Mouse (Mus musculus) heart, embryonic 13.5 days (tissue): ENCODE data around the gene Plcxd2. TPM values are rescaled to one million over a fixed set of nuclear protein-coding genes. Genes with fewer than 3 reads are reported as not detected.

Experiments
- ATAC-seq: fragments of 200-750 bp; cut with Nextera tagmentation; 2 replicates; pipeline ENCODE4 v1.8.0; 2017; ENCODE audit warnings: moderate TSS enrichment; ENCODE audit not compliant: insufficient number of reproducible peaks, low FRiP score, low TSS enrichment; ENCODE audit errors: extremely low read depth
- H3K27ac ChIP-seq: fragments of 300-500 bp; sonication (generic); replicated peaks from 2 replicates; pipeline ENCODE4 v1.5.1; 2015; ENCODE audit warnings: moderate library complexity, mild to moderate bottlenecking, inconsistent platforms
- H3K27me3 ChIP-seq: fragments of 300-500 bp; sonication (generic); replicated peaks from 2 replicates; pipeline ENCODE4 v1.6.1; 2015; ENCODE audit warnings: mild to moderate bottlenecking, inconsistent platforms
- H3K36me3 ChIP-seq: fragments of 300-500 bp; sonication (generic); 2 replicates; pipeline ENCODE4 v1.6.1; 2015; ENCODE audit warnings: mild to moderate bottlenecking, inconsistent platforms
- H3K4me1 ChIP-seq: fragments of 300-500 bp; sonication (generic); 2 replicates; pipeline ENCODE4 v1.6.1; 2015; ENCODE audit warnings: inconsistent platforms
- H3K4me2 ChIP-seq: fragments of 300-500 bp; sonication (generic); 2 replicates; pipeline ENCODE4 v1.6.1; 2015; ENCODE audit warnings: inconsistent platforms, mild to moderate bottlenecking, moderate library complexity
- H3K4me3 ChIP-seq: fragments of 300-500 bp; sonication (generic); 2 replicates; pipeline ENCODE4 v1.5.1; 2015; ENCODE audit warnings: moderate library complexity, mild to moderate bottlenecking, inconsistent platforms
- H3K9ac ChIP-seq: fragments of 300-500 bp; sonication (generic); 2 replicates; pipeline ENCODE4 v1.6.1; 2015; ENCODE audit warnings: inconsistent platforms, mild to moderate bottlenecking, moderate library complexity
- H3K9me3 ChIP-seq: fragments of 300-500 bp; sonication (generic); 2 replicates; pipeline ENCODE4 v1.6.1; 2016; ENCODE audit warnings: inconsistent platforms
- WGBS: fragments of 180-500 bp; shearing (Covaris S2); methylation state at CpG from one replicate; pipeline ENCODE4 v1.1.7; 2015; ENCODE audit warnings: mixed read lengths; 5-methylcytosine and 5-hydroxymethylcytosine counted together
- polyA plus RNA-seq: library from polyadenylated mRNA; unstranded; fragments of >200 nt; fragmentation: Nextera tagmentation; extraction: Ambion mirVana; gene quantifications from 2 replicates; pipeline ENCODE4 v1.2.1, GENCODE M21; 2015

The Plcxd2 gene
- polyA plus RNA-seq, 1 experiment from 2014 or later: 0.40 TPM

DNA sequence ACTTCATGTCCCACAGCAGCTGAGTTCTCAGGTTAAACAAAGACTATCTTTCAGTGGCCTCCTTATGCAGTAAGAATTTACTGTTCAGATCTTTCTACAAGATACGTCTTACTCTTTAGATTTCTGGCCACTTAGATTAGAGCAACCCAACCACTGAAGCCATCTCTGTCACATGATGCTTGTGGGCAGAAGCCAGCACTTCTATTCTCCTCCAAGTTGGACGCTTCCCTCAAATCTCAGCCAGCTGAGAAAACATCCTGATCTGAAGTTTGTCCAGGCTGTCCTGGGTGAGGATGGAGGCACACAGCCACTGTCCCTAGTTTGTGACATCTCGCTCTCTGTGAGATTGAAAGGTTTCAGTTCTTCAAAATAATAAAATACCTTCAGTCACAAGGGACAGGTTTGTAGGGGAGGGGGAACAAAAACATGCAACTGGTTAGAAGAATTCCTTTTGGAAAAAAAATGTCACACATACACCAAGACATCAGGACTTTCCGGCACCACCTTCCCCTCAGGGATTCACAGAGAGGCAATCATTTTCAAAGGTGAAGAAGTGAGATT, 53.5 kb downstream of the Plcxd2 start:
- H3K4me1 ChIP-seq: no peaks in the 10 kb centered on the region
- H3K4me2 ChIP-seq: no peak overlapping the region
- no peak overlapping the region for H3K9ac ChIP-seq
- H3K36me3 ChIP-seq: no peaks in the 10 kb centered on the region
- H3K27ac ChIP-seq: no peak overlapping the region
- no peak overlapping the region for H3K4me3 ChIP-seq
- no peaks in the 10 kb centered on the region for H3K27me3 ChIP-seq
- no peak for ATAC-seq
- WGBS: 66% methylated on average over 4 of the region's 4 CpGs
- no peaks in the 10 kb centered on the region for H3K9me3 ChIP-seq

DNA sequence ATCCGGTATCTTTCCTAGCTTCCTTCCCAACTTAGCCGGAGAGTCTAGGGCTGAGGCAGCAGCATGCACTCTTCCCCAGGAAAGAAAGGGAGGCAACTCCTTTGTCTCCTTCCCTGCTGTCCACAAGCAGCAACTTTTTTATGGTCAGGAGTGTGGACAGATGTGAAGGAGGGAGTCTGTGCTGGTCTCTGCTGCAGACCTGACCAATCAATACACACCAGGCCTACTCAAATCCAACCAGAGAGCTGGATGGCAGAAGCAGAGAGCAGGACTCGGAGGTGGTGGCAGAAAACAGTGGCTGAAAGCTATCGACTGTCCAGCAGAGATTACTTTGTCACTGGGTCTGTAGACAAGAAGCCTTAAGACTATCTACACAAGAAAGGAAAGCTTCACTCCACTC, 56.6 kb downstream of the Plcxd2 start, which contains the start of gene Phldb2:
TSS of gene Phldb2 (minus strand) at position 205 of the 400 bp plus-strand sequence.
- Histone ChIP-seq H3K36me3 (no peaks in the 10 kb centered on the region), H3K27me3 (no peaks in the 10 kb centered on the region), H3K4me1 (no peaks in the 10 kb centered on the region), H3K4me3 (no peak within 1 kb of the TSS), H3K9me3 (no peaks in the 10 kb centered on the region), H3K27ac (no peak within 1 kb of the TSS), H3K4me2 (no peak within 1 kb of the TSS), H3K9ac (no peak within 1 kb of the TSS)
- ATAC-seq: no peak
- 41% methylated on average over 4 of the region's 4 CpGs for WGBS

DNA sequence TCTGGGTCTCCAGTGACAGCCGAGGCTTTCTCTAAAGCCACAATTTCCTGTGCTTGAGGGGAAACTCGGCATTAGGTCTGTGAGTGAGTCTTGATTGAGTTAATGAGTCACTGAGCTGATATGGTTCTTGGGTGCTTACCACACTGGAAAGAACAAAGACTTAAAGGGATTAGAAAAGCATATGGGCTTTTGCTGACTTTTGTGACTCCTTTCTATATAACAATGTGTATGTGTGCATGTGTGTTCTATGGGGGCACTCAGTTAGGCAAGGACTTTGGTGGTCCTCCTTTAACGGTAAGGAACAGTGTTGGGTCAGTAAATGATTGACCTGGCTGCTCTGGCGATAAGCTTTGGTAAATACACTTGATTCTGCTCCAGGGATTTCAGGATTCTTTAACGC, 57.5 kb downstream of the Plcxd2 start:
- H3K4me1 ChIP-seq: no peaks in the 10 kb centered on the region
- no peak overlapping the region for H3K27ac ChIP-seq
- H3K9ac ChIP-seq: no peak overlapping the region
- H3K27me3 ChIP-seq: no peaks in the 10 kb centered on the region
- H3K9me3 ChIP-seq: no peaks in the 10 kb centered on the region
- H3K36me3 ChIP-seq: no peaks in the 10 kb centered on the region
- H3K4me2 ChIP-seq: no peak overlapping the region
- WGBS: 48% methylated on average over 5 of the region's 5 CpGs
- no peak for ATAC-seq
- H3K4me3 ChIP-seq: no peak overlapping the region

DNA sequence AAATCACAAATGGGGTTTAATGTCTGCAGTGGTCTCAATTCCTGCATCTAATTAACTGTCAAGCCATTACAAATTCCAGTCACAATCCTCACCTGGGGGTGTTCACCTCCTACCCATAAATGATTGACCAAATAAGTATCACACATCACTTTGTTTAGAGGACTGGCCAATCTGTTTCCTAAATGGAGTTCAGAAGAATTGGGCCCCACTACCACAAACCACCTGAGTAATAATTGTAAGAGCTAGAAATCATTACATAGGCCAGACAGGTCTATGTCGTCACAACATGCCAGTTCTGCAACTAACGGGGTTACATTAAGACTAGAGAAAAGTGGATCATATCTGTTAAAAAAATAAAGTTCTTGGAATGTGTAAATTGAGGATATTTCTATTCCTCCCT, 58.0 kb downstream of the Plcxd2 start:
- Histone ChIP-seq H3K4me1 (no peaks in the 10 kb centered on the region), H3K9ac (no peak overlapping the region), H3K36me3 (no peaks in the 10 kb centered on the region), H3K27me3 (no peaks in the 10 kb centered on the region), H3K27ac (no peak overlapping the region), H3K4me2 (no peak overlapping the region), H3K4me3 (no peak overlapping the region), H3K9me3 (no peaks in the 10 kb centered on the region)
- WGBS: 64% methylated on average over 2 of the region's 2 CpGs
- ATAC-seq: no peak

DNA sequence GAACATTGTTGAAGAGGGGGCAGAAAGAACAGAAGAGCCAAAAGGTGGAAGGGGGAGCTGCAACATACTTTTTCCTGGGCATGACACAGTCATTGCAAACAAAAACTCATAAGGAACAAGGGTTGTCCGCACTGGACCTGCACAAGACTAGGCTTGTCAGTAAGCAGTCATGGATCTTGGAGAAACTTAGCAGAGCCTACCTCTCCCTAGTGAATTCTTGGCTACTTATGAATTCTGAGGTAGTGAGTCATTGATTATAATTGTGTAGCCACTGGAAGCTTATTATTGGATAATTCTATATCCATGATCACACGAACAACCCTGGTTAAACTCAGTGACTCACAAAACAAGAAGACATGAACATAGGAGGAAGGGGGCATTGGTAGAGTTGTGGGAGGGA, 63.7 kb downstream of the Plcxd2 start:
- no peak overlapping the region for H3K4me2 ChIP-seq
- ATAC-seq: no peak
- H3K27ac ChIP-seq: no peak overlapping the region
- H3K4me1 ChIP-seq: 0 out of 2 replicates have a peak, but pooled peaks cover 2% of the 10 kb centered on the region
- no peaks in the 10 kb centered on the region for H3K9me3 ChIP-seq
- WGBS: 88% methylated on average over 2 of the region's 2 CpGs
- no peak overlapping the region for H3K9ac ChIP-seq
- H3K4me3 ChIP-seq: no peak overlapping the region
- H3K36me3 ChIP-seq: no peaks in the 10 kb centered on the region
- no peaks in the 10 kb centered on the region for H3K27me3 ChIP-seq

DNA sequence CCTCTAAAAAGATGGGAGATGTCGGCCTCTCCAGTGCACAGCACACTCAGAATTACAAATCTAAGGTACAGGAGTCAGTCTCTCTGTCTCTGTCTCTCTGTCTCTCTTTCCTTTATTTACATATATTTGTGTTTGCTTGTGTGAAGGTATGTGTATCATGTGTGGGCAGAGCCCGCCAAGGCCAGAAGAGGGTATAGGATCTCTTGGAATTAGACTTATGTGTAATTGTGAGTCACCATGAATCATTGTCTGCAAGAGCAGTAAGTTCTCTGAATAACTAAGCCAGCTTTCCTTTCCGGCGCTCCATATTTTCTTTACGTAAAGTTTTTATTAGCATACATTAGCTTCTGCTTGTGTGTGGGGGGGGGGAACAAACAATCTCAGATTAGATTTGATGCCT, 64.4 kb downstream of the Plcxd2 start:
- H3K27me3 ChIP-seq: no peaks in the 10 kb centered on the region
- no peak overlapping the region for H3K4me2 ChIP-seq
- H3K27ac ChIP-seq: no peak overlapping the region
- H3K9ac ChIP-seq: no peak overlapping the region
- no peaks in the 10 kb centered on the region for H3K9me3 ChIP-seq
- no peaks in the 10 kb centered on the region for H3K36me3 ChIP-seq
- WGBS: 85% methylated on average over 5 of the region's 5 CpGs
- ATAC-seq: no peak
- no peak overlapping the region for H3K4me3 ChIP-seq
- 0 out of 2 replicates have a peak, but pooled peaks cover 2% of the 10 kb centered on the region for H3K4me1 ChIP-seq

DNA sequence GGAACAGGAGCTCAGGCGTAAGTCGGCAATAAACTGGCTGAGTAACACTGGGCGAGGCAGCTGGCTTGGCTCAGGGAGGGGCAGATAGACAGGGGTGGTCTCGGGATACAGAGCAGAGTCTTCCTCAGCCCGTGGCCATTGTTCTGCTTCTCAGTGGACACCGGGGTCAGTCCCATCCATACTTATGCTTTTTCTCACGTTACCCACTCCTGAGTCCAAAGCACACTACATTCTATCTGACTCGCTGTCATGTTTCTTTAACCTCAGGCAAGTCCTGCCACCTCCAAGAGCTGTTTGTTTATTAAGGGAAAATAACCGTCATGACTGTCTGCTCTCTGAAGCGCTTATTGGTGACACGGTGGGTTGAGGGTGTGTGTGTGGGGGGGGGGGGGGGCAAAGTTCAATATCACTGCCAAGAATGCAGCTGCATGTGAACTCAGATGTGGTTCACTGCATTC, 64.8 kb downstream of the Plcxd2 start:
- no peaks in the 10 kb centered on the region for H3K27me3 ChIP-seq
- 0 out of 2 replicates have a peak, but pooled peaks cover 2% of the 10 kb centered on the region for H3K4me1 ChIP-seq
- no peak overlapping the region for H3K4me3 ChIP-seq
- H3K4me2 ChIP-seq: no peak overlapping the region
- H3K9ac ChIP-seq: no peak overlapping the region
- ATAC-seq: no peak
- H3K9me3 ChIP-seq: no peaks in the 10 kb centered on the region
- H3K36me3 ChIP-seq: no peaks in the 10 kb centered on the region
- 62% methylated on average over 11 of the region's 11 CpGs for whole genome bisulfite sequencing
- no peak overlapping the region for H3K27ac ChIP-seq

DNA sequence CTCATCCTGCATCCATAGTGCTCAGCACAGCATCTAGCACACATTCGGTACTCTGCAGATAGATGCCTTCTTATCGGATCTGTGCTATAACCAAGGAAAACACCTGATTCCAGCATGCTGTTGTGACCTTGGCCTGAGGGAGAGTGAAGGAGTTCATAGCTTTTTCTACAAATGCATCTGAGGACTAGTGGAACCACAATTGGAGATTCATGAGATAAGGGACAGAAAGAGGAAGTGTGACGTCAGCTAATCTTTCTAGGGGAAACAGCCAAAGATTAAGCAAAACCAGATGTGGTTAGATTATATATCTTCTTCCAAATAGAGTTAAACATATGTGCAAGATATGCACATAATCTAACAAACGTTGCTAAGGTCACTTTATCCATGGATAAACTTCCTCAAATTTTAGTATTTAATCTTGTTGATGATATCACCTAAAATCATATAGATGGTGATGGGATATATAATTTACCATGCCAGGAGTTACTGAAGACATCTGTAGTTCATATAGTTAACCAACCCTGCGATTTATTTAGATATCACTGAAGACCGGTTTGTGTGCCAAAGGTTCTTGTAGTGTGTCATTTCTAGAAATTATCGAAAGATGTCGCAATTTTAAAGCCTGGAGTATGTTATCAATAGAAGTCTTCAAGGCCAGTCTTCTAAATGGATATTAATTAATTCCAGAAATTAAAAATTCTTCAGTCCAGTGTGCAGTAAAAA, 67.7 kb downstream of the Plcxd2 start:
- no peak overlapping the region for H3K9ac ChIP-seq
- ATAC-seq: no peak
- H3K36me3 ChIP-seq: no peaks in the 10 kb centered on the region
- no peak overlapping the region for H3K4me3 ChIP-seq
- H3K4me1 ChIP-seq: 0 out of 2 replicates have a peak, but pooled peaks cover 2% of the 10 kb centered on the region
- H3K27me3 ChIP-seq: no peaks in the 10 kb centered on the region
- no peak overlapping the region for H3K4me2 ChIP-seq
- 69% methylated on average over 8 of the region's 8 CpGs for WGBS
- no peak overlapping the region for H3K27ac ChIP-seq
- 0 out of 2 replicates have a peak, but pooled peaks cover 5% of the 10 kb centered on the region for H3K9me3 ChIP-seq

DNA sequence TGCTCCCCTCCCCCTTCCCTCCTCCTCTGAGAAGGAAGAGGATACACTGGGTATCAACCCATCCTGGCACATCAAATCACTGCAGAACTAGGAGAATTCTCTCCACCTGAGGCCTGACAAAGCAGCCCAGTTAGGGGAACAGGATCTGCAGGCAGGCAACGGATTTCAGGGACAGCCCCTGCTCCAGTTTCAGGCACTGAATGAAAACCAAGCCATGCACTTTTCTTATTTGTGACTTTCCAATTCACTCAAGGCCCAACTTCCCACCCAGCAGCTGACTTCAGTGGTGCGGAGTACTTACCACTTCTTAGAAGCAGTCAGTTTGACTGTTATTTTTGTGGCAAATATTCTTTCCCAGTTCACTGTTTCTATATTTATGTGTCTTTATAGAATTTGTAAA, 69.3 kb downstream of the Plcxd2 start:
- Histone ChIP-seq H3K9ac (no peak overlapping the region), H3K9me3 (0 out of 2 replicates have a peak, but pooled peaks cover 5% of the 10 kb centered on the region), H3K4me1 (0 out of 2 replicates have a peak, but pooled peaks cover 2% of the 10 kb centered on the region), H3K4me2 (no peak overlapping the region), H3K4me3 (no peak overlapping the region), H3K36me3 (no peaks in the 10 kb centered on the region), H3K27ac (no peak overlapping the region), H3K27me3 (no peaks in the 10 kb centered on the region)
- WGBS: 81% methylated on average over 2 of the region's 2 CpGs
- no peak for ATAC-seq

DNA sequence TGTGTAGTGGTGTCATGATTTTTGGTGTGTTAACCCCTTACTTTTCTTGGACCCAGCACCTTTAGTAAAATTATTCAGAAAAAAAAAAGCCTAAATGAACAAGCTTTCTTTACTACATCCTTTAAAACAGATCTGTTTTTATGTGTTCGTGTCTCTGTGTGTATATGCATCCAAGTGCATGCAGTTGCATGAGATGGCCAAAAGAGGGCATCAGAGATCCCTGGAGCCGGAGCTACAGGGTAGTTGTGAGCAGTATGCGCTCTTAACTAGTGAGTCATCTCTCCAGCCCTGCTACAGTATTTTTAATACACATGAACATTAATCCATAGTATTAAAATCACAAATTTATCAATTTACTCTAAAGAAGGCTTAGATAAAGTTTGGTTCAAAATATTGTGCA, 70.6 kb downstream of the Plcxd2 start:
- no peak for ATAC-seq
- Histone ChIP-seq H3K27me3 (no peaks in the 10 kb centered on the region), H3K4me3 (no peak overlapping the region), H3K27ac (no peak overlapping the region), H3K9me3 (0 out of 2 replicates have a peak, but pooled peaks cover 5% of the 10 kb centered on the region), H3K4me1 (no peaks in the 10 kb centered on the region), H3K36me3 (no peaks in the 10 kb centered on the region), H3K4me2 (no peak overlapping the region), H3K9ac (no peak overlapping the region)
- WGBS: 85% methylated on average over 3 of the region's 3 CpGs

DNA sequence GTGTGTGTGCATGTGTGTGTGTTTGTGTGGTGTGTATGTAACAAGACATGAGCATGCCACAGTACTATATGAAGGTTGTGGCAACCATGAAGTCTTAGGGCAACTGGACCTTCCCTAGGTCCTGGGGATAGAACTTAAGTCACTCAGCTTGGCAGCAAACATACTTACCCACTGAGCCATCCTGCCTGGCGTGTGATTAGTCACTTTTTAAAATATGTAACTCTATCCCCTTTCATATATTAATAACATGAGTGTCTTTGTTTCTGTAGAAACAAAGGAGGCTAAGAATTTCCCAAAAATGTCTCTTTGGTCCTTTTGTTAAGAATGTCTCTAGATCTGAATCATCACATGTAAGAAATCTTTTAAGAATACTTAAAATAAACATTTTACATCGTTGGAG, 72.6 kb downstream of the Plcxd2 start:
- Histone ChIP-seq H3K4me1 (no peaks in the 10 kb centered on the region), H3K27ac (no peak overlapping the region), H3K9ac (no peak overlapping the region), H3K36me3 (no peaks in the 10 kb centered on the region), H3K27me3 (no peaks in the 10 kb centered on the region), H3K4me3 (no peak overlapping the region), H3K9me3 (0 out of 2 replicates have a peak, but pooled peaks cover 5% of the 10 kb centered on the region), H3K4me2 (no peak overlapping the region)
- 53% methylated on average over 2 of the region's 2 CpGs for WGBS
- no peak for ATAC-seq

DNA sequence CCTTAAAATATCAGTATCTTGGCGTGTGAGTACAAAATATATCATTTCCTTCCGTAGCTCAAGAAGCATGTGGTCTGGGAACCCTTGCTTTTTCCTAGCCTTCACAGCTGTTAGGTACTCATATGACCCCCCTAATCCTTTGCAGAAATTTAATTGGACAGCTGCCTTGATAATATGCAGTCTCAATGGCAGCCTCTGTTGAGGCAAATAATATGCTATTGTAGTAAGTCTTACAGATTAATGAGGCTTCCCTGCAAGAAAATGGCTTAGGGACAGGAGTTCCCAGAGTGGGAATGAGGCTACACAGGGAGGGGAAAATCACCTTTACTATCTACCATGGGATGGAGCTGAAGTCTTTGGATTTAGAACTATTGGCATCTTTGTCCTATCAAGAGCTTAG, 73.5 kb downstream of the Plcxd2 start:
- no peak overlapping the region for H3K9ac ChIP-seq
- 68% methylated on average over 2 of the region's 2 CpGs for WGBS
- ATAC-seq: no peak
- H3K36me3 ChIP-seq: no peaks in the 10 kb centered on the region
- H3K9me3 ChIP-seq: 0 out of 2 replicates have a peak, but pooled peaks cover 5% of the 10 kb centered on the region
- H3K4me2 ChIP-seq: no peak overlapping the region
- H3K4me3 ChIP-seq: no peak overlapping the region
- no peaks in the 10 kb centered on the region for H3K4me1 ChIP-seq
- H3K27me3 ChIP-seq: no peaks in the 10 kb centered on the region
- H3K27ac ChIP-seq: peak overlapping the region; percentile 17; the same call in 1 of the 2 replicates
